Mouse (Mus musculus): ENCODE data around the gene Ttc7b. TPM values are rescaled to one million over a fixed set of nuclear protein-coding genes. Genes with fewer than 3 reads are reported as not detected.

Ttc7b gene
- polyA plus RNA-seq (2017; shearing (Covaris generic)), result 0.67 TPM

DNA sequence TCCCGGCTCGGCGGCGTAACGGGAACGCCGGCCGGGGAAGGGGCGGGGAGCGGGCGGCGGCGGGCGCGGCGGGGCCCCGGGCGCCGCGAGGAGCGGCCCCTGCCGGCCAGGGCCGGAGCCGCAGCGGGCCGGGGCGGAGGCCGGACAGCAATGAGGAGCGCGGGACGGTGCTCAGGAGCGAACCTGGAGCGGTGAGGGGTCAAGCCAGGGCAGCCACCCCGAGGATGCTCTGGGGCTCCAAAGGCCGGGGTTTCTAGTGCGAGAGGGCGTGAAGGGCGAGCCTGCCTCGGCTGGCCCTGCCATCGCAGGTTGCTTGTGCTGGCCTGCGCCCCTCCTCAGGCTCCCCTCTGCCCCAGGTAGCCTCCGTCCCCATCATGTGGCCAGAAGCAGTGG lies at the start of gene Ttc7b:
TSS of gene Ttc7b (minus strand) at position 33 of the 393 bp plus-strand sequence.

Other genes with a start within 250 kb of the Ttc7b start
- gene Rps6ka5, start 206.2 kb upstream of the Ttc7b start, polyA plus RNA-seq (2017; shearing (Covaris generic)), result 11.2 TPM

Measured in inflammation-experienced regulatory T-cells, adult 16 weeks (primary cell).